Mouse (Mus musculus) lung, postnatal 0 days (tissue): ENCODE measurements around the gene Gm49361. TPM values are rescaled to one million over a fixed set of nuclear protein-coding genes. Genes with fewer than 3 reads are reported as not detected.
A peak's percentile ranks its signal among the peaks of the same experiment; 100 is the strongest.

ENCODE experiments used
- ATAC-seq: fragments of 200-750 bp; cut with Nextera tagmentation; 2 replicates; pipeline ENCODE4 v1.8.0; 2017; ENCODE audit warnings: moderate library complexity
- DNase-seq: peaks from one replicate; pipeline ENCODE4 v3.0.0-alpha.2; 2016; ENCODE audit warnings: low spot score
- H3K27ac ChIP-seq: fragments of 300-500 bp; sonication (generic); 2 replicates; pipeline ENCODE4 v1.5.1; 2014; ENCODE audit warnings: antibody characterized with exemption, mild to moderate bottlenecking, low read length, mixed read lengths
- H3K27me3 ChIP-seq: fragments of 300-500 bp; sonication (generic); replicated peaks from 2 replicates; pipeline ENCODE4 v1.6.1; 2014; ENCODE audit warnings: low read length, mixed read lengths; ENCODE audit not compliant: insufficient read depth
- H3K36me3 ChIP-seq: fragments of 300-500 bp; sonication (generic); 2 replicates; pipeline ENCODE4 v1.6.1; 2014; ENCODE audit warnings: low read length, mixed read lengths; ENCODE audit not compliant: insufficient read depth
- H3K4me1 ChIP-seq: fragments of 300-500 bp; sonication (generic); 2 replicates; pipeline ENCODE4 v1.6.1; 2014; ENCODE audit warnings: antibody characterized with exemption, low read depth, low read length, mixed read lengths; ENCODE audit not compliant: insufficient read depth
- H3K4me2 ChIP-seq: fragments of 300-500 bp; sonication (generic); replicated peaks from 2 replicates; pipeline ENCODE4 v1.6.1; 2014; ENCODE audit warnings: low read depth, mild to moderate bottlenecking, low read length, moderate library complexity, mixed read lengths
- H3K4me3 ChIP-seq: fragments of 300-500 bp; sonication (generic); 2 replicates; pipeline ENCODE4 v1.5.1; 2014; ENCODE audit warnings: low read depth, low read length
- H3K9ac ChIP-seq: fragments of 300-500 bp; sonication (generic); replicated peaks from 2 replicates; pipeline ENCODE4 v1.6.1; 2014; ENCODE audit warnings: low read depth, mild to moderate bottlenecking
- H3K9me3 ChIP-seq: fragments of 300-500 bp; sonication (generic); 2 replicates; pipeline ENCODE4 v1.6.1; 2016; ENCODE audit warnings: low read length, mixed read lengths
- CTCF ChIP-seq: IDR thresholded peaks from 2 replicates; pipeline ENCODE4 v1.5.1; 2016; ENCODE audit warnings: antibody characterized with exemption, mild to moderate bottlenecking
- EP300 ChIP-seq: IDR thresholded peaks from 2 replicates; pipeline ENCODE4 v1.6.1; 2016; ENCODE audit warnings: antibody characterized with exemption, mild to moderate bottlenecking, control low read depth
- WGBS: fragments of 180-500 bp; shearing (Covaris S2); extraction: QIAGEN DNeasy Blood & Tissue Kit; methylation state at CpG from one replicate; pipeline ENCODE4 v1.1.7; 2014; 5-methylcytosine and 5-hydroxymethylcytosine counted together
- polyA plus RNA-seq: library from polyadenylated mRNA; unstranded; fragments of >200 nt; fragmentation: Nextera tagmentation; extraction: Ambion mirVana; gene quantifications from 2 replicates; pipeline ENCODE4 v1.2.1, GENCODE M21; 2015

Gm49361 gene
- polyA plus RNA-seq, 1 experiment from 2014 or later, result not detected

- Histone ChIP-seq H3K9ac (no peak overlapping the region), H3K27ac (no peak overlapping the region), H3K36me3 (no peaks in the 10 kb centered on the region), H3K4me2 (no peak overlapping the region), H3K4me1 (peaks cover 3% of the 10 kb centered on the region; the same call in 1 of the 2 replicates), H3K4me3 (no peak overlapping the region), H3K27me3 (no peaks in the 10 kb centered on the region), H3K9me3 (no peaks in the 10 kb centered on the region)
- WGBS, result 66% methylated on average over 4 of the region's 4 CpGs
- TF ChIP-seq EP300, result no peak
- no peak for TF ChIP-seq CTCF
- DNase-seq, result no peak
- no peak for ATAC-seq
Observed at GRCm38 (mm10) chr14:57718245-57718644, 27.7 kb downstream of the Gm49361 start.

GRCm38 (mm10) chr14:57716601-57717245 is 29.2 kb downstream of the Gm49361 start:
- TF ChIP-seq EP300, result no peak
- no peak for TF ChIP-seq CTCF
- ATAC-seq, result no peak
- 90% methylated on average over 4 of the region's 4 CpGs for WGBS
- Histone ChIP-seq H3K4me3 (no peak overlapping the region), H3K27ac (no peak overlapping the region), H3K9me3 (no peaks in the 10 kb centered on the region), H3K4me1 (peaks cover 3% of the 10 kb centered on the region; the same call in 1 of the 2 replicates), H3K9ac (no peak overlapping the region), H3K27me3 (no peaks in the 10 kb centered on the region), H3K36me3 (no peaks in the 10 kb centered on the region), H3K4me2 (no peak overlapping the region)
- no peak for DNase-seq

- DNase-seq, result peak; percentile 34
- Histone ChIP-seq H3K4me1 (peaks cover 6% of the 10 kb centered on the region; the same call in 1 of the 2 replicates), H3K36me3 (no peaks in the 10 kb centered on the region), H3K27ac (no peak overlapping the region), H3K4me2 (no peak overlapping the region), H3K9me3 (no peaks in the 10 kb centered on the region), H3K9ac (no peak overlapping the region), H3K27me3 (no peaks in the 10 kb centered on the region), H3K4me3 (no peak overlapping the region)
- peak; percentile 20; the same call in 1 of the 2 replicates for ATAC-seq
- WGBS, result 85% methylated on average over 1 of the region's 1 CpGs
- TF ChIP-seq CTCF, result no peak
- TF ChIP-seq EP300, result no peak
Observed at GRCm38 (mm10) chr14:57712884-57713283, 33.0 kb downstream of the Gm49361 start.

GRCm38 (mm10) chr14:57711059-57711458 is 34.8 kb downstream of the Gm49361 start:
- DNase-seq (no peak), ATAC-seq (no peak)
- no peak for TF ChIP-seq CTCF
- TF ChIP-seq EP300, result no peak
- H3K9ac ChIP-seq, result no peak overlapping the region
- H3K4me2 ChIP-seq, result no peak overlapping the region
- H3K36me3 ChIP-seq, result peaks cover 1% of the 10 kb centered on the region; the same call in 1 of the 2 replicates
- WGBS, result 65% methylated on average over 6 of the region's 6 CpGs
- peaks cover 10% of the 10 kb centered on the region; the same call in 1 of the 2 replicates for H3K4me1 ChIP-seq
- H3K4me3 ChIP-seq, result no peak overlapping the region
- H3K27ac ChIP-seq, result no peak overlapping the region
- no peaks in the 10 kb centered on the region for H3K9me3 ChIP-seq
- no peaks in the 10 kb centered on the region for H3K27me3 ChIP-seq

GRCm38 (mm10) chr14:57709171-57709570 is 36.7 kb downstream of the Gm49361 start:
- Histone ChIP-seq H3K9ac (no peak overlapping the region), H3K36me3 (peaks cover 5% of the 10 kb centered on the region; the same call in 1 of the 2 replicates), H3K4me1 (peaks cover 15% of the 10 kb centered on the region; the same call in 1 of the 2 replicates), H3K4me3 (no peak overlapping the region), H3K27me3 (no peaks in the 10 kb centered on the region), H3K27ac (peak overlapping the region; percentile 33), H3K9me3 (no peaks in the 10 kb centered on the region), H3K4me2 (no peak overlapping the region)
- TF ChIP-seq EP300 (peak; percentile 63), CTCF (no peak)
- peak; percentile 78 for ATAC-seq
- 34% methylated on average over 10 of the region's 10 CpGs for WGBS
- DNase-seq, result peak; percentile 79

GRCm38 (mm10) chr14:57708580-57708979 is 37.3 kb downstream of the Gm49361 start:
- H3K4me3 ChIP-seq, result no peak overlapping the region
- H3K27me3 ChIP-seq, result no peaks in the 10 kb centered on the region
- H3K9me3 ChIP-seq, result no peaks in the 10 kb centered on the region
- peaks cover 5% of the 10 kb centered on the region; the same call in 1 of the 2 replicates for H3K36me3 ChIP-seq
- WGBS, result 52% methylated on average over 7 of the region's 7 CpGs
- TF ChIP-seq CTCF, result no peak
- TF ChIP-seq EP300, result no peak
- peak overlapping the region; percentile 33 for H3K27ac ChIP-seq
- H3K4me1 ChIP-seq, result peaks cover 15% of the 10 kb centered on the region; the same call in 1 of the 2 replicates
- no peak overlapping the region for H3K9ac ChIP-seq
- peak; percentile 23; the same call in 1 of the 2 replicates for ATAC-seq
- no peak overlapping the region for H3K4me2 ChIP-seq
- peak; percentile 71 for DNase-seq
